Mouse (Mus musculus): Measurements from ENCODE around the gene Smim10l1. TPM values are rescaled to one million over a fixed set of nuclear protein-coding genes. Genes with fewer than 3 reads are reported as not detected.

Gene Smim10l1
- 143 TPM for polyA plus RNA-seq (2014; fragmentation: Illumina TruSeq; extraction: RNeasy Lipid Tissue Mini Kit (QIAGEN cat#74804); ENCODE audit: low read depth, low replicate concordance)

DNA sequence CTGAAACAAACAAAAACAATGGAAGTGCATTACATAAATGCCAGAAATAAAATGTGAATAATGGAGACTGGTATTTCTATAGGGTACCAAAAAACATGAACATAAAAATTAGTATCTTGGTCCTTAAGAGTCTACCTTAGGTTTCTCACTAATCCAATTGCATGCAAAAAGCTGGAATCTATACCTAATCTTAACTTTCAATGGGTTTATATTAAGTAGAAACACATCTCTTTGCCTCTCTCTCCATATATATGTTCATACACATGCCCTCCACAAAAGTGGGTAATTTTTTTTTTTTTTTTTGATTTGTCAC, at the start of gene Smim10l1:
TSS of gene Smim10l1 (plus strand) at position 301 of the 313 bp plus-strand sequence.

DNA sequence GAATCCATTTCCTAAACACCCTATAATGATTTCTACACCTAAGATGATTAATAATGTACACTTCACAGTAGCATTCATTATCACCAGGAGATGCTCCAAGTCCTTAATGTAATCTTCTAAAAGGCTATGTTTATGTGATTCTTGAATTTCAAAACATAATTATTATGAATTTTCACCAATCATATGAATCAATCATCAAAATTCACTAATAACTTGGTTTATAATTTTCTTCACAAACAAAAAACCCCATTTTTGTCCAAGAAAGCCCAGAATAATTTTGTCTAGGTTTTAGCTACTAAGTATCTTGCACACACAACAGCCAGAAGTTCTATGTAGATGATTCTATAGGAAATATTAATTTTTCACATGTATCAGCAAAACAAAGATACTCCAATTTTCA, 49.0 kb upstream of the Smim10l1 start, which contains the start of gene Tas2r140:
TSS of gene Tas2r140 (minus strand) at position 101 of the 400 bp plus-strand sequence.

Other genes starting within 250 kb of the Smim10l1 start
- gene Tas2r116, start 249.5 kb upstream of the Smim10l1 start, polyA plus RNA-seq (2014; fragmentation: Illumina TruSeq; extraction: RNeasy Lipid Tissue Mini Kit (QIAGEN cat#74804); ENCODE audit: low read depth, low replicate concordance), result not detected
- gene Tas2r110, start 236.9 kb upstream of the Smim10l1 start, polyA plus RNA-seq (2014; fragmentation: Illumina TruSeq; extraction: RNeasy Lipid Tissue Mini Kit (QIAGEN cat#74804); ENCODE audit: low read depth, low replicate concordance), result not detected
- not detected for gene Tas2r113, start 211.9 kb upstream of the Smim10l1 start, polyA plus RNA-seq (2014; fragmentation: Illumina TruSeq; extraction: RNeasy Lipid Tissue Mini Kit (QIAGEN cat#74804); ENCODE audit: low read depth, low replicate concordance)
- gene Tas2r125, start 195.3 kb upstream of the Smim10l1 start, polyA plus RNA-seq (2014; fragmentation: Illumina TruSeq; extraction: RNeasy Lipid Tissue Mini Kit (QIAGEN cat#74804); ENCODE audit: low read depth, low replicate concordance), result not detected
- not detected for gene Tas2r129, start 153.8 kb upstream of the Smim10l1 start, polyA plus RNA-seq (2014; fragmentation: Illumina TruSeq; extraction: RNeasy Lipid Tissue Mini Kit (QIAGEN cat#74804); ENCODE audit: low read depth, low replicate concordance)
- not detected for gene Tas2r131, start 147.0 kb upstream of the Smim10l1 start, polyA plus RNA-seq (2014; fragmentation: Illumina TruSeq; extraction: RNeasy Lipid Tissue Mini Kit (QIAGEN cat#74804); ENCODE audit: low read depth, low replicate concordance)
- gene Tas2r109, start 123.9 kb upstream of the Smim10l1 start, polyA plus RNA-seq (2014; fragmentation: Illumina TruSeq; extraction: RNeasy Lipid Tissue Mini Kit (QIAGEN cat#74804); ENCODE audit: low read depth, low replicate concordance), result not detected
- gene Tas2r103, start 67.8 kb upstream of the Smim10l1 start, polyA plus RNA-seq (2014; fragmentation: Illumina TruSeq; extraction: RNeasy Lipid Tissue Mini Kit (QIAGEN cat#74804); ENCODE audit: low read depth, low replicate concordance), result not detected
- gene Tas2r140, start 49.1 kb upstream of the Smim10l1 start, polyA plus RNA-seq (2014; fragmentation: Illumina TruSeq; extraction: RNeasy Lipid Tissue Mini Kit (QIAGEN cat#74804); ENCODE audit: low read depth, low replicate concordance), result not detected
- gene 5530400C23Rik, start 187.3 kb downstream of the Smim10l1 start, polyA plus RNA-seq (2014; fragmentation: Illumina TruSeq; extraction: RNeasy Lipid Tissue Mini Kit (QIAGEN cat#74804); ENCODE audit: low read depth, low replicate concordance), result not detected

Measured in liver, adult 10 weeks (tissue).